Mouse (Mus musculus) gastrocnemius, adult 2 months (tissue): ENCODE results near the gene Qtrt1. TPM values are rescaled to one million over a fixed set of nuclear protein-coding genes. Genes with fewer than 3 reads are reported as not detected.

Source experiments
- DNase-seq: peaks from one replicate; pipeline ENCODE4 v3.0.0; 2022
- H3K27ac ChIP-seq: fragments of 200-600 bp; 2 replicates; pipeline ENCODE4 v1.8.1; 2022; ENCODE audit warnings: mild to moderate bottlenecking
- H3K4me3 ChIP-seq: fragments of 200-600 bp; 2 replicates; pipeline ENCODE4 v1.8.1; 2022; ENCODE audit warnings: mild to moderate bottlenecking, moderate library complexity
- CTCF ChIP-seq: fragments of 200-600 bp; IDR thresholded peaks from 2 replicates; pipeline ENCODE4 v1.8.1; 2022; ENCODE audit warnings: antibody characterized with exemption, mild to moderate bottlenecking, moderate library complexity
- intact Hi-C: fragments of 180-260 bp; cut with DNase I; formaldehyde crosslinking; loops from one replicate; pipeline ENCODE4 v1.15.1; 2025
- total RNA-seq, 2 experiments: library from RNA; stranded (reverse); gene quantifications; 2 replicates each; pipeline ENCODE4 v1.2.3; 2021

Qtrt1 gene
- total RNA-seq, 2 experiments from 2014 or later: 7.0 to 8.4 TPM

GRCm38 (mm10) chr9:21395692-21396091 lies 15.9 kb upstream of the Qtrt1 start:
- H3K27ac ChIP-seq: no peak overlapping the region
- H3K4me3 ChIP-seq: no peak overlapping the region
- no peak for TF ChIP-seq CTCF
- DNase-seq: no peak
- intact Hi-C loops: no loop called here

- TF ChIP-seq CTCF: no peak
- no peak overlapping the region for H3K27ac ChIP-seq
- no peak overlapping the region for H3K4me3 ChIP-seq
- no peak for DNase-seq
- intact Hi-C loops: no loop called here
These were observed 14.5 kb upstream of the Qtrt1 start for GRCm38 (mm10) chr9:21397170-21397569.

DNA sequence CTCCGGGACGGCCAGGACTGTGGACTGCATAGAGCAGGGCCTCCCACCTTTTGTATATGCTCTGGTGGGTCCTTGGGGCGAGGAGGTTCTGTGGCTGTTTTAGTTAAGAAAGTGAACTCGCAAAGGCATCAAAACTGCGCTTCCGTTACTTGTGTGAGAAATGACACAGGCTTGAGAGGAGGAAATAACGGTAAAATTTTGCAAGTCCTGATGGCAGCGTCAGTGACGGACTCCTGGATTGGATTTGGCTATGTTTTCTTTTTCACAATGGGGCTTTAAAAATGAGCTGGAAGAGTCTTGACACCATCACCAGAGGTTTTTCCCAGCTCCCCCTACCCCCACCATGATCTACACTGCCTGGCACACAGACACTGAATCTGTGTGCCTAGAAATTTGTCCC lies 10.6 kb upstream of the Qtrt1 start:
- H3K27ac ChIP-seq: no peak overlapping the region
- H3K4me3 ChIP-seq: no peak overlapping the region
- intact Hi-C loops: no loop called here
- TF ChIP-seq CTCF: no peak
- DNase-seq: no peak

DNA sequence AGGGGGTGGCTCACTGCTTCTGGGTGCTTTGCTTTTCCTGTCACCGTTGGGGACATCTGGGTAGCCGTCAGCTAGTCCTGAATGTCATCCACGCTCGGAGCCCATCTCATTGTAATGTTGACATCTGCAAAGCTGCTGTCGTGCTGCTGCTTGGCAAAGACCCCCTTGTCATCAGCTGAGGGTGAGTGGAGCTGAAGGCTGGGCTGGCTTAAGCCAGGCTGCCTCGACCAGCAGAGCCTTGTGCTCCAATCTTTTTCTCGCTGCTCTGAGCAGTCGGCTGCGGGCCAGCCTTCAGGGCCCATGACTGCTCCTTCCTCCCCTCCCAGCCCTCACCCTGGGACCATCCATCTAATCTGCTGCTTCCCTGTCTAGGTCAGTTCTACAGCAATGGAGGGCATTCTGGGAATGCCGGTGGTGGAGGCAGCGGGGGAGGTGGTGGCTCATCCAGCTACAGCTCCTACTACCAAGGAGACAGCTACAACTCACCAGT lies 8.8 kb upstream of the Qtrt1 start:
- Histone ChIP-seq H3K27ac (no peak overlapping the region), H3K4me3 (no peak overlapping the region)
- TF ChIP-seq CTCF: no peak
- DNase-seq: no peak
- intact Hi-C loops: no loop called here

- no peak for DNase-seq
- intact Hi-C loops: no loop called here
- Histone ChIP-seq H3K27ac (no peak overlapping the region), H3K4me3 (no peak overlapping the region)
- no peak for TF ChIP-seq CTCF
These were observed 7.9 kb upstream of the Qtrt1 start for GRCm38 (mm10) chr9:21403745-21404144.

DNA sequence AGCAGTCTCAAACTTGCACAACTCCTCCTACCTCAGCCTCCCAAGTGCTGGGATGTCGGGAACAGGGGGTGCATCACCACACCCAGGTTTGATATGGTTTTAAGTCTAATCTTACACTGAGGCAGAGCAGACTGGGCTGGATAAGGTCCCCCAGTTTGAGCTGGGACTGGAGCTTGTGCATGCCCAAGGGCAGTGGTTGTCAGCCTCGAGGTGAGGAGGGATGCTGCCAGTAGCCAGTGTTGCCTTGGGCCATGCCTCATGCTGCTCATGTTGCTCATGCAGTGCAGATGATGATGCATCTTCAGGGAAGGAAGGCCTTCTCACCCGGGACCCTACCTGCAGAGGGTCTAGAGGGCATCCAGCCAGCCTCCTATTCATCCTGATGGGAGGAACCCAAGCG lies 6.1 kb upstream of the Qtrt1 start:
- no peak overlapping the region for H3K27ac ChIP-seq
- H3K4me3 ChIP-seq: no peak overlapping the region
- intact Hi-C loops: no loop called here
- no peak for TF ChIP-seq CTCF
- no peak for DNase-seq

DNA sequence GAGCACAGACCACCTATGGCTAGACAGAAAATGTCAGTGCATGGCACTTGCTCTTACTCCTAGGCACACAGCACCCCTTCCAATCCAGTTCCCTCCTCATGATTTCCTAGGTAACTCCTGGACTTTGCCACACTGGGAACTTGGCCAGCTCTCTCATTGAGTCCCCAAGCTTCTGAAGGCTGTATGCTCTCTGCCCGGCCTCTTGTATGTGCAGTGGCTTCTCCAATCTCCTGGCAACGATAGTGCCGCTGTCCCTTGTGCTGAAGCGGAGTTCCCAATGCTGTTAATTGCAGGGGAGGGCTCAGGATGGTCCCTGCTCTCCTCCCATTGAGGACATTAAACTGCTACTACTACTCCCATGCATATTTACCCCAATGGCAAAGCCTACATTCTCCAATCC lies 3.7 kb upstream of the Qtrt1 start:
- TF ChIP-seq CTCF: no peak
- no peak overlapping the region for H3K4me3 ChIP-seq
- intact Hi-C loops: no loop called here
- no peak for DNase-seq
- H3K27ac ChIP-seq: no peak overlapping the region

DNA sequence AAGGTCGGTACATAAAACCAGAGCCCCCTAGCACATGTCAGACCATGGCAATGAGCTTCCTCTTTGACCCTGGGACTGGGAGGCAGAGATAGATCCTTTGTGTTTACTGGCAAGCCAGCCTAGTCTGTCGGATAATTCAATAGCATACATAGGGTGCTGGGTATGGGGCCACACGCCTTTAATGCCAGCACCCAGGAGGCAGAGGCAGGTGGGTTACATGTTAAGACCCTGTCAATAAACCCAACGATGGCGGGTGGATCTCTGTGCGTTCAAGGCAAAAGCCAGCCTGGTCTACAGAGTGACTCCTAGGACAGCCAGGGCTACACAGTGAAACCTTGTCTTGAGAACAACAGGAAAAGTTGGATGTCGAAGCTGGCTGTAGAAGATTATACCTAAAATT lies 3.0 kb upstream of the Qtrt1 start:
- intact Hi-C loops: no loop called here
- Histone ChIP-seq H3K27ac (no peak overlapping the region), H3K4me3 (no peak overlapping the region)
- TF ChIP-seq CTCF: no peak
- no peak for DNase-seq

- intact Hi-C loops: loop anchor here (1.0 to 5.0 kb wide), 3 partner anchors 43 to 187 kb away; partner anchors contain the start of gene Ap1m2
- TF ChIP-seq CTCF: peak; percentile 85
- H3K27ac ChIP-seq: no peak overlapping the region
- no peak overlapping the region for H3K4me3 ChIP-seq
- DNase-seq: peak; percentile 90
These were observed 1.9 kb upstream of the Qtrt1 start for GRCm38 (mm10) chr9:21409592-21410317.

DNA sequence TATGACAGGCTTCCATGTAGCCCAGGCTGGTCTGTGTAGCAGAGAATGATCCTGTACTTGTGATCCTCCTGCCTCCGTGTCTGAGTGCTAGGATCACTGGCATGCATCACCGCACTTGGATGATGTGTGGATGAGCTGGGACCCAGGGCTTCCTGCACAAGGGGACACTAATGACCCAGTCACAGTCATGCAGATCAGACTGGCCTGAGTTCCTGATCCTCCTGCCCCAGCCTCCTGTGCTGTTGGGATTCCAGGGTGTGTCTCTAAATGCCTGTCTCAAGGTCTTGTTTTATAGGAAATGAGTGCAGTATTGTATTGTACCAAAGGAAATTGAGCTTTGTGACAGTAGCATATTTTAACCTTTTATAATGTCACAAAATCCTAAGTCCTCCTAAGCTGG lies 6.2 kb downstream of the Qtrt1 start:
- Histone ChIP-seq H3K4me3 (no peak overlapping the region), H3K27ac (no peak overlapping the region)
- no peak for TF ChIP-seq CTCF
- intact Hi-C loops: loop anchor here (2.0 kb wide), 1 partner anchor 51 kb away; no protein-coding TSS in a partner anchor
- DNase-seq: no peak

- no peak overlapping the region for H3K4me3 ChIP-seq
- TF ChIP-seq CTCF: no peak
- no peak for DNase-seq
- H3K27ac ChIP-seq: no peak overlapping the region
- intact Hi-C loops: no loop called here
These were observed 8.0 kb downstream of the Qtrt1 start for GRCm38 (mm10) chr9:21419646-21420045.

GRCm38 (mm10) chr9:21424631-21425555 lies 13.3 kb downstream of the Qtrt1 start, which contains the start of gene Dnm2:
Dnm2 (plus strand) TSS chr9:21424908.
- DNase-seq: peak; percentile 97
- 0 out of 2 replicates have a peak, but pooled peaks have one; percentile 1 for TF ChIP-seq CTCF
- H3K27ac ChIP-seq: peak within 1 kb of the TSS; percentile 97
- intact Hi-C loops: loop anchor here (2.0 kb wide), 1 partner anchor 38 kb away; no protein-coding TSS in a partner anchor
- peak within 1 kb of the TSS; percentile 77 for H3K4me3 ChIP-seq

DNA sequence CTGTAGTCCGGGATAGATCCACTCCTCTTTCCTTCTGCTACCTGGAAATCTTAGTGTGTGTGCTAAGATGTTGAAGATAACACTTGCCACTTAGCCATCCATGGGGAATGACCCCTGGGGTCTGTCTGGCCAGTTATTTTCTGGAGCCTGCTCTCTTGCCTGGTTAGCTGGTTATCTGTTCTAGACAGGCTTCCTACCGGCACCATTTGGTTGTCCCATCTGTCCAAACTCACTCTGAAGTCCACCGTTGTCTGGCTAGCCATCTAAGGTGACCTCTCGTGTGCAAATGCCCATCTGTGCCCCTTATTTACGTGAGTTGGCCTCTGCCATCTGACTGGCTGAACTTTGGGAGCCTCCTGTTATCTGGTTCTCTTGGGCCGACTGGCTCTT lies 13.9 kb downstream of the Qtrt1 start:
- no peak for DNase-seq
- Histone ChIP-seq H3K27ac (peak overlapping the region; percentile 97), H3K4me3 (peak overlapping the region; percentile 77)
- intact Hi-C loops: loop anchor here (2.0 kb wide), 1 partner anchor 37 kb away; no protein-coding TSS in a partner anchor
- no peak for TF ChIP-seq CTCF
